Mouse (Mus musculus): Measurements from ENCODE around the gene Nfe2l3. TPM values are rescaled to one million over a fixed set of nuclear protein-coding genes. Genes with fewer than 3 reads are reported as not detected.

The Nfe2l3 gene
- total and polyA plus RNA-seq, 3 experiments: 0.14 to 0.17 TPM; not detected in 1

DNA sequence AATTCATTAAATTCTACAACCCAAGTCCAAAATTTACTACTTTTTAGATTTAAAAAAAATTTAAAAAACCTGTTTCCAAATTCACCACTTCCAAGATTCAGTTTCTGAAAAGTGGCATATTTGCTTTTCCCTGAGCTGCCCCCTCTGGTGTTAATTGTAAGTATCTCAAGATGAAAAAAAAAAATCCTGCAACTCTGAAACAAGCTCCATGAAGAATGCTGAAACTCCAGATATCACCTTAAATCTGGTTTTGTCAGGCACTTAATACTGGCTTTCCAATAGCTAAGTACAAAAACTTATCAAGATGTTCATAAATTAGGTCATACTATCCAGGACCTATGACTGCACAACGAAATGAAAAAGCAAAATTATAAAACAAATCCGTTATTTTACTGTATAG lies 35.2 kb downstream of the Nfe2l3 start:
- Histone ChIP-seq H3K36me3 (replicated peaks in 1 of 2; ENCODE audit: control insufficient read depth in 1 of 2, insufficient read depth in 1 of 2, low read length in 1 of 2) (peaks cover 34 to 48% of the 10 kb centered on the region in 2 experiments), H3K9me3 (replicated peaks; ENCODE audit: low read length) (no peaks in the 10 kb centered on the region), H3K4me2 (ENCODE audit: insufficient read depth, low read depth, poor library complexity, severe bottlenecking) (peak overlapping the region; percentile 24; the same call in 1 of the 2 replicates), H3K79me2 (replicated peaks; ENCODE audit: control insufficient read depth, extremely low read depth, insufficient read depth, poor library complexity, severe bottlenecking) (peaks cover 64% of the 10 kb centered on the region), H3K9ac (ENCODE audit: insufficient read depth, low read depth) (peak overlapping the region; percentile 100; the same call in 1 of the 2 replicates), H3K4me1 (ENCODE audit: control insufficient read depth in 1 of 2, insufficient read depth in 2 of 2) (peaks cover 0 to 42% of the 10 kb centered on the region in 2 experiments; a peak in 2 of 4 replicates), H3K27me3 (replicated peaks) (no peaks in the 10 kb centered on the region), H3K4me3 (replicated peaks in 1 of 3; ENCODE audit: low read depth in 2 of 3, low read length in 2 of 3, poor library complexity in 1 of 3) (peak overlapping the region; percentile 56 to 94 (median 71)), H3K27ac (ENCODE audit: insufficient read depth, low read depth) (no peak overlapping the region)
- TF ChIP-seq KAT2A (IDR thresholded peaks at IDR 0.05; ENCODE audit: insufficient replicate concordance, low read length): no peak
- no peak for TF ChIP-seq CTCF (conservative IDR thresholded peaks at IDR 0.05 in 1 of 2, IDR thresholded peaks at IDR 0.05 in 1 of 2; ENCODE audit: low read depth in 2 of 2, low read length in 2 of 2)
- TF ChIP-seq MEF2A (IDR thresholded peaks at IDR 0.05; ENCODE audit: borderline replicate concordance, low read depth, low read length): no peak
- TF ChIP-seq CHD2 (IDR thresholded peaks at IDR 0.05; ENCODE audit: low read length): no peak
- no peak for TF ChIP-seq MAX (IDR thresholded peaks at IDR 0.05; ENCODE audit: low read length)
- DNase-seq (ENCODE audit: extremely low read depth): peak; percentile 50
- dilution Hi-C loops (cut with MboI; ENCODE audit: extremely low pct_ligation_motif_present, extremely low pct_unique_long_range_greater_than_20kb, low sequenced_read_pairs) (no loop called here), in situ Hi-C loops (cut with MboI; ENCODE audit: low pct_ligation_motif_present, low pct_unique_long_range_greater_than_20kb, low sequenced_read_pairs) (no loop called here)

DNA sequence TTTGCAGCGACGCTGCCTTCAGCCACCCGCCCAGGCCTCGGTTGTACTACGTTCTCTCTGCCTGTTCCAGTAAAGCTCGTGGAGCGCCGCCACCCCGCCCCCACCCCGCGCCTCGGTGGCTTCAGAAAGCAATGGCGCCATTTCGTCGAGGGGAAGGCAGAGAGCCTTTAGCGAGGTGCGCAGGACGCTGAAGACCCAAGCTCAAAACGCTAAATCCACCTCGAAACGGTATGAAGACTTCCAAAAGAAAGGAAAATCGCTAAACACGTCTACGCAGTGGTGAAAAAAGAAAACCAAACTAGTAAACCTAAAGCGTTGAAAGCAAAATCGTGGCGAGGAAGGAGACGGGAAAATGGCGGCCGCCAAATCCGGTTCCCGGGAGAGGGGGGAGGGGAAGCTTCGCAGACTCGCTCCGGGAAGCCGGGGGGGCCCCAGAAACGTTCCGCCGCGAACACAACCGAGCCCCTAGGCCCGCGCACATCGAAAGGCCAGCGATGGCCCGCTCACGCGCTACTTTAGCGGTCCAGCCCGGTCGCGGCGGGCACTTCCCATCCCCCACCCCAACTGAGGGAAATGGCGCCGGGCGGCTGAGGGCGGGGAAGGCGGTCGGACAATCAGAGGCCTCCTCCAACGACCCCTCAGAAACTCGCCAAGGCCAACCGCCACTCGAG lies 36.6 kb downstream of the Nfe2l3 start:
- in situ Hi-C loops (cut with MboI; ENCODE audit: low pct_ligation_motif_present, low pct_unique_long_range_greater_than_20kb, low sequenced_read_pairs) (no loop called here), dilution Hi-C loops (cut with MboI; ENCODE audit: extremely low pct_ligation_motif_present, extremely low pct_unique_long_range_greater_than_20kb, low sequenced_read_pairs) (no loop called here)
- H3K27ac ChIP-seq (ENCODE audit: insufficient read depth, low read depth): peak overlapping the region; percentile 97

DNA sequence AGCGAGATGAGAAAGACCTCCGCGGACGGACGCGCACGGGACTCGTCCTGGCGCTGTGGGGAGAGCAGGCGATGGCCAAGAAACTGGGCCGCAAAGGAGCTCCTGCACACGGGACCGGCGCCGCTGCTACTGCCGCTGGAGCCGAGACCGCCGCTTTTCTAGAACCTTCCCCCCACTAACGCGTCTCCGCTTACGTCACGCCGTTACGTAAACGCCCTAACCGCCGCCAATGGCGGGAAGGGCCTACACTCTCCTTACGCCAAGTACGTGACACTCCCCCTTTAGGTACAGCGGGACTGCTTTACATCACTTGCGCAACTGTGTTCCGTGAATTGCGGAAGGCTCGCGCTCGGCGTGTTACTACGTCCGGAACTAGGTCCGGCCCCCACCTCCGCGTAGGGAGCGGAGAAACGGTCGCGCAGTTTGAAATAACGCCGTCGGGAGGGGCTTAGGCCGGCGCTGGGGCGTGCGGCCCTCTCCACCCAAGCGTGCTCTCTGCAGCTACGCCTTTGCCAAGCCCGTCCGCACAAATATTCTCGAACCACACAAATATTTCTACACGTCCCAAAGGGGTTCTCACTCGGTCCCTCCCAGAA lies 37.3 kb downstream of the Nfe2l3 start, which contains the start of gene Hnrnpa2b1:
TSS of gene Hnrnpa2b1 (minus strand) at position 180 of the 596 bp plus-strand sequence.
- dilution Hi-C loops (cut with MboI; ENCODE audit: extremely low pct_ligation_motif_present, extremely low pct_unique_long_range_greater_than_20kb, low sequenced_read_pairs) (no loop called here), in situ Hi-C loops (cut with MboI; ENCODE audit: low pct_ligation_motif_present, low pct_unique_long_range_greater_than_20kb, low sequenced_read_pairs) (no loop called here)
- H3K27me3 ChIP-seq (replicated peaks): no peaks in the 10 kb centered on the region
- no peak for TF ChIP-seq USF1 (IDR thresholded peaks at IDR 0.05; ENCODE audit: low read depth, low read length)
- no peak for TF ChIP-seq MEF2A (IDR thresholded peaks at IDR 0.05; ENCODE audit: borderline replicate concordance, low read depth, low read length)
- TF ChIP-seq TBP (conservative IDR thresholded peaks at IDR 0.05; ENCODE audit: low read depth, low read length): peak; percentile 96
- TF ChIP-seq HCFC1 (IDR thresholded peaks at IDR 0.05; ENCODE audit: low read depth, low read length): no peak
- TF ChIP-seq UBTF (IDR thresholded peaks at IDR 0.05; ENCODE audit: low read depth, low read length): no peak
- no peak for TF ChIP-seq SMC3 (IDR thresholded peaks at IDR 0.05; ENCODE audit: low read depth, low read length)
- no peak for TF ChIP-seq POLR2AphosphoS2 (IDR thresholded peaks at IDR 0.05; ENCODE audit: low read depth, low read length)
- no peak for TF ChIP-seq ETS1 (conservative IDR thresholded peaks at IDR 0.05; ENCODE audit: low read depth, low read length)
- TF ChIP-seq TCF12 (IDR thresholded peaks at IDR 0.05; ENCODE audit: low read depth, low read length): no peak
- TF ChIP-seq POLR2A (IDR thresholded peaks at IDR 0.05; ENCODE audit: low read depth, low read length): peak; percentile 95
- TF ChIP-seq ZC3H11A (IDR thresholded peaks at IDR 0.05; ENCODE audit: low read depth, low read length): no peak
- TF ChIP-seq IRF4 (IDR thresholded peaks at IDR 0.05; ENCODE audit: low read depth, low read length): no peak
- TF ChIP-seq MAX (IDR thresholded peaks at IDR 0.05; ENCODE audit: low read length): no peak
- no peak for TF ChIP-seq NELFE (IDR thresholded peaks at IDR 0.05; ENCODE audit: low read depth, low read length)
- H3K4me1 ChIP-seq (ENCODE audit: control insufficient read depth in 1 of 2, insufficient read depth in 2 of 2): peaks cover 2 to 39% of the 10 kb centered on the region in 2 experiments; a peak in 3 of 4 replicates
- peak within 1 kb of the TSS; percentile 100 for H3K9ac ChIP-seq (ENCODE audit: insufficient read depth, low read depth)
- H3K4me3 ChIP-seq (replicated peaks in 1 of 3; ENCODE audit: low read depth in 2 of 3, low read length in 2 of 3, poor library complexity in 1 of 3): peak within 1 kb of the TSS; percentile 71 to 99 (median 94)
- H3K27ac ChIP-seq (ENCODE audit: insufficient read depth, low read depth): peak within 1 kb of the TSS; percentile 99
- no peak within 1 kb of the TSS for H3K4me2 ChIP-seq (ENCODE audit: insufficient read depth, low read depth, poor library complexity, severe bottlenecking)
- no peaks in the 10 kb centered on the region for H3K9me3 ChIP-seq (replicated peaks; ENCODE audit: low read length)
- H3K79me2 ChIP-seq (replicated peaks; ENCODE audit: control insufficient read depth, extremely low read depth, insufficient read depth, poor library complexity, severe bottlenecking): peaks cover 75% of the 10 kb centered on the region
- DNase-seq (ENCODE audit: extremely low read depth): peak; percentile 98
- peaks cover 19 to 48% of the 10 kb centered on the region in 2 experiments for H3K36me3 ChIP-seq (replicated peaks in 1 of 2; ENCODE audit: control insufficient read depth in 1 of 2, insufficient read depth in 1 of 2, low read length in 1 of 2)

More for the DNA sequence above, 36.6 kb downstream of the Nfe2l3 start:
- Histone ChIP-seq H3K36me3 (replicated peaks in 1 of 2; ENCODE audit: control insufficient read depth in 1 of 2, insufficient read depth in 1 of 2, low read length in 1 of 2) (peaks cover 24 to 49% of the 10 kb centered on the region in 2 experiments), H3K27me3 (replicated peaks) (no peaks in the 10 kb centered on the region), H3K79me2 (replicated peaks; ENCODE audit: control insufficient read depth, extremely low read depth, insufficient read depth, poor library complexity, severe bottlenecking) (peaks cover 69% of the 10 kb centered on the region), H3K4me1 (ENCODE audit: control insufficient read depth in 1 of 2, insufficient read depth in 2 of 2) (peaks cover 2 to 43% of the 10 kb centered on the region in 2 experiments; a peak in 3 of 4 replicates), H3K4me3 (replicated peaks in 1 of 3; ENCODE audit: low read depth in 2 of 3, low read length in 2 of 3, poor library complexity in 1 of 3) (peak overlapping the region; percentile 71 to 96 (median 94)), H3K9me3 (replicated peaks; ENCODE audit: low read length) (no peaks in the 10 kb centered on the region), H3K4me2 (ENCODE audit: insufficient read depth, low read depth, poor library complexity, severe bottlenecking) (no peak overlapping the region), H3K9ac (ENCODE audit: insufficient read depth, low read depth) (peak overlapping the region; percentile 100)
- DNase-seq (ENCODE audit: extremely low read depth): peak; percentile 79
- TF ChIP-seq POLR2A (IDR thresholded peaks at IDR 0.05; ENCODE audit: low read depth, low read length) (no peak), MAFK (IDR thresholded peaks at IDR 0.05; ENCODE audit: insufficient replicate concordance, low read length) (no peak), MEF2A (IDR thresholded peaks at IDR 0.05; ENCODE audit: borderline replicate concordance, low read depth, low read length) (no peak), SMC3 (IDR thresholded peaks at IDR 0.05; ENCODE audit: low read depth, low read length) (no peak), USF1 (IDR thresholded peaks at IDR 0.05; ENCODE audit: low read depth, low read length) (no peak)

Measured in CH12.LX (cell line).